In the genomic region with DNA sequence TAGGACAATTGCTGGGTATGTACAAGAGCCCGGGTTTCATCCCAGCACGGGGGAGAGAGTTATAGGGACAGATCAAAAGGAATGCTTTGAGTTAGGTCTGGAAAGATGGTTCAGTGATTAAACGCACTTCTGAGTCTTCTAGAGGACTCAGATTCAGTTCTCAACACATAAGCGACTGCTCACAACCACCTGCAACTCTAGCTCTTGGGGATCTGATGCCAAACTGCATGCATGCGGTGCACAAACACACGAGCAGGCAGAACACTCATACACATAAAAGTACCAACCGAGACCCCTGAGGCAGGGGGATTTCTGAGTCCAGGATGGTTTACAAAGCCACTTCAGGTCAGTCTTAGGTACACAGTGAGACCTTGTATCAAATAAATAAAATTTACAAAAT, we compare ENCODE assay signal across 34 mouse cellular contexts. TPM values are rescaled to one million over a fixed set of nuclear protein-coding genes. Genes with fewer than 3 reads are reported as not detected.
"Had no signal": no experiment of that assay in that cellular context is flagged by ENCODE, and none has a peak within 500 bp of the region (broad histone marks: within the 10 kb centered on the region; RNA-seq: fewer than 3 reads in every experiment).

No protein-coding gene starts in this region.

- H3K9me3 ChIP-seq: heart, embryonic 10.5 days; heart, embryonic 12.5 days; hindbrain, embryonic 13.5 days; hindbrain, embryonic 15.5 days; kidney, embryonic 15.5 days; limb, embryonic 10.5 days; limb, embryonic 12.5 days; liver, embryonic 13.5 days had no signal

- DNase-seq: gastrocnemius, postnatal 14 days; gastrocnemius, postnatal 36 days; heart, adult 18-20 months; heart, postnatal 10 days; kidney, adult 11 months; kidney, adult 2 months; kidney, adult 9 months; kidney, postnatal 14 days; kidney, postnatal 36 days; layer of hippocampus, adult 9-11 months; layer of hippocampus, postnatal 36 days; liver; liver, embryonic 13.5 days had no signal

- H3K9ac ChIP-seq: heart, embryonic 12.5 days; hindbrain, embryonic 13.5 days; hindbrain, embryonic 15.5 days; kidney, embryonic 15.5 days; limb, embryonic 12.5 days; liver, embryonic 13.5 days had no signal

- H3K27ac ChIP-seq: heart, embryonic 10.5 days; hindbrain, embryonic 13.5 days; hindbrain, embryonic 15.5 days; hindbrain, postnatal 0 days; kidney, embryonic 15.5 days; kidney, postnatal 0 days; limb, embryonic 10.5 days; limb, embryonic 12.5 days; liver, embryonic 13.5 days had no signal

- H3K27me3 ChIP-seq: heart, embryonic 12.5 days; hindbrain, embryonic 13.5 days; hindbrain, embryonic 15.5 days; kidney, embryonic 15.5 days; limb, embryonic 12.5 days; liver, embryonic 13.5 days had no signal

- H3K36me3 ChIP-seq: heart, embryonic 12.5 days; hindbrain, embryonic 13.5 days; hindbrain, embryonic 15.5 days; kidney, embryonic 15.5 days; limb, embryonic 10.5 days; limb, embryonic 12.5 days; liver, embryonic 13.5 days had no signal

- H3K4me3 ChIP-seq: heart, embryonic 10.5 days; heart, embryonic 12.5 days; hindbrain, embryonic 13.5 days; hindbrain, embryonic 15.5 days; kidney, embryonic 15.5 days; limb, embryonic 10.5 days; limb, embryonic 12.5 days; liver, embryonic 13.5 days had no signal

RNA-seq across cellular contexts. Expression of a gene that starts 53.3 kb away (rescaled TPM):
- total RNA-seq: gastrocnemius, adult 18-20 months; gastrocnemius, adult 8-10 months; gastrocnemius, postnatal 14 days; gastrocnemius, postnatal 36 days; heart, adult 18-20 months; heart, adult 8-10 months; heart, postnatal 10 days; heart, postnatal 25 days; hematopoietic stem cell, adult 5-6 weeks; hindbrain, postnatal 0 days; layer of hippocampus, adult 18-20 months; layer of hippocampus, adult 8-10 months; layer of hippocampus, postnatal 14 days; layer of hippocampus, postnatal 36 days; left cerebral cortex, adult 18-20 months; left cerebral cortex, adult 8-10 months; left cerebral cortex, postnatal 10 days; left cerebral cortex, postnatal 25 days had no signal
